Mouse (Mus musculus): ENCODE measurements around the gene Prom1.
A peak's percentile ranks its signal among the peaks of the same experiment; 100 is the strongest.

Gene Prom1

GRCm38 (mm10) chr5:43971156-43971555, 130.7 kb downstream of the Prom1 start:
- no peak for DNase-seq

- DNase-seq = no peak
Measured at GRCm38 (mm10) chr5:43970532-43970931, 131.3 kb downstream of the Prom1 start.

DNA sequence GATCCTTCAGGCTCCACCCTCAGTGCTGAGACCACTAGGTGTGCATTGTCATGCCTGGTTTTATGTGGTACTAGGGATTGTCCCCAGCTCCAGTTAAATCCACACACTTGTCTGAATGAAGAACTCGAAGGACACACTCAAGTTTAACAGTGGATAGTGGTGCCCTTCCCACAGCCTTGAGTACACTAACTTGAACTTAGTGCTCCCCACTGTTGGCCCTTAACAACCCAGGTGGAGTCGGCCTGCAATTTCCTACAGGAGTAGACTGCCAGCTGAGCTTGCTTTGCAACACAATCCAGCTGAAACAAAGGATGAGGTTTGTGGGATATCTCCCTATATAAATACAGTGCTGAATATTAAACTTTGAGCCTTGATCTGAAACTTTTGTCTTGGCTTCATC, 133.2 kb downstream of the Prom1 start:
- DNase-seq = no peak

DNA sequence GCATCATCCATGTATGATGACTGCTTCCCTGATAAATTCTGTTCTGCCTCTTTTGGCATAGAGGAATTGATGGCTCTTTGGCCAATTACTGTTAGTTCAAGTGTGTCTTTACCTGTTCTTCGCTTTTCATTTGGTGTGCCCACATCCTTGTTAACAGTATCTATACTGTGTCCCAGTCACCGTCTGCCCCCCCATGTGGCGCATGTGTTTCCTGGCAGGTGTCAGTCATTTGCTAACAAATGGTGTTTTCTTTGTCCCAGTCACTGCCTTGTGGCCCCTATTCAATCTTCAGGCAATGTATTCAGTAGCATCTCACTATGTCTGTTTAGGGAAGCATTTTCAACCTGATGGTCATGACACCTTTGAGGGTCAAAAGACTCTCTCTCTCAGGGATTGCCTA, 140.8 kb downstream of the Prom1 start:
- no peak for DNase-seq

GRCm38 (mm10) chr5:43959884-43960440, 141.9 kb downstream of the Prom1 start:
- DNase-seq = no peak

- DNase-seq = no peak
Measured at GRCm38 (mm10) chr5:43953241-43953640, 148.6 kb downstream of the Prom1 start.

GRCm38 (mm10) chr5:43948748-43949275, 153.0 kb downstream of the Prom1 start:
- DNase-seq = peak; percentile 5 to 30

DNA sequence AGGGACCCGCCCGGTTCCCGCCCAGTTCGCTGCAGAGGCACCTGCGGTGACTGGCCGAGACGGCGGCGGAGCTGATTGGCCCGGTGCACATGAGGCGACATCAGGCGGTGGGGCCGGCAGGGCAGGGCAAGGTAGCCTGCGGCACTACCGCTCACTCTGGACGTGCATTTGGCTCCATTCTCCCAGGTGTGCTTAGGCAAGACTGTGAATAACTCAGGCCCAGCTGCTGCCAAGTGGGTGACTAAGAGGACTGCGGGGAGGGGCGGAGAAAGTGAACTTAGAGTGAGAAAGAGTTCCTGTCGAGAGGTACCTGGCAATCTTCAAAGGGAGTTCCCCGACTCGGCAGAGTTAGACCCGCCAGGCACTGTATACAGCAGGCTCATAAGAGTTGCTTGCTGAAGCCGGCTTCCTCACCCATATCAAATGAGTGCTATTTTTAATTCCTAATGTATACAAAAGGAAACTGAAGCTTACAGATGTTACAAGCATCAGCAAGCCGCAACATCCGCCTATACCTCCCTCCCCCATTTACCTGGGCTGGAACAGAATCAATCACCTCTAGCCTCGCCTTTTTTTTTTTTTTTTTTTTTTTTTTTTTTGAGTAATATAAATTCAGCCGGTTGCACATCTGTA, 153.6 kb downstream of the Prom1 start:
- DNase-seq = peak; percentile 84 to 85

- peak in 1 of 2 experiments; percentile 2 for DNase-seq
Measured at GRCm38 (mm10) chr5:43947330-43947977, 154.4 kb downstream of the Prom1 start.
